Mouse (Mus musculus) kidney, postnatal 0 days (tissue): ENCODE results near the gene Cds2. TPM values are rescaled to one million over a fixed set of nuclear protein-coding genes. Genes with fewer than 3 reads are reported as not detected.

ENCODE experiments used
- ATAC-seq: fragments of 200-750 bp; cut with Nextera tagmentation; replicated peaks from 2 replicates; pipeline ENCODE4 v1.8.0; 2017; ENCODE audit warnings: low read depth, moderate number of reproducible peaks, moderate TSS enrichment, moderate library complexity; ENCODE audit not compliant: low FRiP score
- DNase-seq: peaks from one replicate; pipeline ENCODE4 v3.0.0-alpha.2; 2016; ENCODE audit warnings: low spot score
- H3K27ac ChIP-seq: fragments of 300-500 bp; sonication (generic); 2 replicates; pipeline ENCODE4 v1.5.1; 2014; ENCODE audit warnings: mild to moderate bottlenecking
- H3K27me3 ChIP-seq: fragments of 300-500 bp; sonication (generic); 2 replicates; pipeline ENCODE4 v1.6.1; 2014; ENCODE audit warnings: low read length, mixed read lengths; ENCODE audit not compliant: insufficient read depth
- H3K36me3 ChIP-seq: fragments of 300-500 bp; sonication (generic); 2 replicates; pipeline ENCODE4 v1.6.1; 2014; ENCODE audit warnings: low read length, mixed read lengths; ENCODE audit not compliant: insufficient read depth
- H3K4me1 ChIP-seq: fragments of 300-500 bp; sonication (generic); replicated peaks from 2 replicates; pipeline ENCODE4 v1.6.1; 2014; ENCODE audit warnings: antibody characterized with exemption, low read length, mixed read lengths; ENCODE audit not compliant: insufficient read depth
- H3K4me2 ChIP-seq: fragments of 300-500 bp; sonication (generic); 2 replicates; pipeline ENCODE4 v1.6.1; 2014; ENCODE audit warnings: mild to moderate bottlenecking, low read length, moderate library complexity, mixed read lengths
- H3K4me3 ChIP-seq: fragments of 300-500 bp; sonication (generic); replicated peaks from 2 replicates; pipeline ENCODE4 v1.5.1; 2014; ENCODE audit warnings: low read depth, low read length
- H3K9ac ChIP-seq: fragments of 300-500 bp; sonication (generic); 2 replicates; pipeline ENCODE4 v1.6.1; 2014; ENCODE audit warnings: low read depth, low read length
- H3K9me3 ChIP-seq: fragments of 300-500 bp; sonication (generic); replicated peaks from 2 replicates; pipeline ENCODE4 v1.6.1; 2016; ENCODE audit warnings: low read length, inconsistent platforms, mixed read lengths
- CTCF ChIP-seq: IDR thresholded peaks from 2 replicates; pipeline ENCODE4 v1.5.1; 2016; ENCODE audit warnings: antibody characterized with exemption, low read depth, mild to moderate bottlenecking, moderate library complexity
- WGBS: fragments of 180-500 bp; shearing (Covaris S2); extraction: QIAGEN DNeasy Blood & Tissue Kit; methylation state at CpG from one replicate; pipeline ENCODE4 v1.1.7; 2014; 5-methylcytosine and 5-hydroxymethylcytosine counted together
- polyA plus RNA-seq: library from polyadenylated mRNA; unstranded; fragments of >200 nt; fragmentation: Nextera tagmentation; extraction: Ambion mirVana; gene quantifications from 2 replicates; pipeline ENCODE4 v1.2.1, GENCODE M21; 2015

Cds2 gene
- polyA plus RNA-seq, 1 experiment from 2014 or later, result 24.0 TPM

DNA sequence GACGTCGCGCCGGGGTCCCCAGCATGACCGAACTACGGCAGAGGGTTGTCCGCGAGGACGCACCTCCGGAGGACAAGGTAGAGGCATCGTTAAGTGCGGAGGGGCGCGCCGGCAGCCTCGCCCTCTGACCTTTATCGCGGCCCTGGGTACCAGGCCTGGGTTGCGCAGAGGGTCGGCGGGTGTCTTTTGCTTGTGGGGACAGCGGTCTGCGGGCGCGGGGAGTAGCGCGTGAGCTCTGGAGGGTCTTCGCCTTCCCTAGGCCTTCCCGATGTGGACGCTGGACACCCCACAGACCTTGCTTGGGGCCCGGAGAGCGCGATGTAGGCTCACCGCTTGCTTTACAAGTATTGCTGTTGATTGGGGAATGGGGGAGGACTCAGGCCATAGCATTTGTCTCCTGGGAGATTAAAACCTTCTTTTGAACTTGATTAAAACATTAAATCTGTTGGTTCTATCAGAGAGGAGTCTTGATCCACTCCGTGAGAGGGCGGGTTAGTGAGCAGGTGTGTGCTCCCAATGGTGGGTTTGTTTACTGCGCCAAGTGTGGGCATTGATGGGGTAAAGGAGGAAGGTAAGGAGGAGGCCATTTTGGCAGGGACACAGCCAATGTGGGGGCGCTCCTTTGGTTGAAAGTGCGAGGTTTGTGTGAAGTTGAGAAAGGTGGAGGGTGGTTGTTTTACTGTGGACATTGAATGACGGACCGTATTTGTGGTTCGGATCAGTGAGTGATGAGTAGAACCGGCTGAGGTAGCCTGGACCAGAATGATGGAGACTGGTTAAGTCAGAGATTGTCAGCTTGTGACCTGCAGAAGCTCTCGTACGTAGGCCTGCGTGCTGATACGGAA lies 695 bp downstream of the Cds2 start:
- no peak for ATAC-seq

DNA sequence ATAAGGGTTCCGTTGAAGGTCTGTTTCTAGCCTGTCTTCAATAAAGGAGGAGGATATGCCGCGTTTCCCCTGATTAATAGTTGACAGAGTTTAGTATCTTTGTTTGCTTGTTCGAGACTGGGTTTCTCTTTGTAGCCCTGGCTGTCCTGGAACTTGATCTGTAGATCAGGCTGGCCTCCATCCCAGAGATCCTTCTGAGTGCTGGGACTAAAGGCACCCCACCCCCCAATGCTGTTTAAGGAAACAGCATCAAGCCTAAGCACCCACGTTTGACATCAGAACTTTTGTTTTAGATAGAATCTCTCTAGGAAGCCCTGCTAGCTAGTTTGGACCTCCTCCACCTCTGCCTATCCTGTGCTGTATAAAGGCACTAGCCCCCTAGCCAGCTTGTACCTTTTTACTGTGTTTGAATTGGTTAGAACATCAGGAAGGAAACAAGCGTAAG lies 1.3 kb downstream of the Cds2 start:
- no peak for DNase-seq
- Histone ChIP-seq H3K27ac (0 out of 2 replicates have a peak overlapping the region, but pooled peaks have one; percentile 8), H3K36me3 (no peaks in the 10 kb centered on the region)

More for the DNA sequence above, 695 bp downstream of the Cds2 start:
- no peaks in the 10 kb centered on the region for H3K36me3 ChIP-seq
- H3K27ac ChIP-seq, result peak overlapping the region; percentile 78
- H3K27me3 ChIP-seq, result no peaks in the 10 kb centered on the region
- H3K4me3 ChIP-seq, result peak overlapping the region; percentile 97
- H3K9me3 ChIP-seq, result no peaks in the 10 kb centered on the region
- WGBS, result under 1% methylated on average over 47 of the region's 47 CpGs
- DNase-seq, result peak; percentile 46
- H3K4me1 ChIP-seq, result peaks cover 9% of the 10 kb centered on the region; the same call in 1 of the 2 replicates
- H3K9ac ChIP-seq, result peak overlapping the region; percentile 93
- no peak for TF ChIP-seq CTCF
- peak overlapping the region; percentile 77 for H3K4me2 ChIP-seq

DNA sequence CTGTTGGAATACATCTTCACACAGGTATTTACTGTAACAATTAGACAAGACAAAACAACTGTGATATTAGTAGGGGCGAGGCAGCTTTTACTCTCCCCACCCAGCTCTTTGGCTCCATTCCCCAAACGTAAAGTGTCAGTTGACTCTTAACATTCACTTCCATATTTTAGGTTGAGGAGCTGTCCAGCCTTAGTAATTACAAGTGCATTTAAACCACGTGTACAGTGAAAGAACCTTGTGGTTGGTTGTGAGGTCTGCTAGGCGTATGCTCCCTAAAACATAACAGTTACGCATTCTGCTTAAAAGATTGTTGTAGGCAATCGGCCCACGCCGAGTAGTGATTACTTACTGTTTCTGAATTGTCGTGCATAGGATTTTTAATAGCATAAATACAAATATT lies 2.2 kb downstream of the Cds2 start:
- no peaks in the 10 kb centered on the region for H3K36me3 ChIP-seq
- no peak overlapping the region for H3K4me2 ChIP-seq
- 78% methylated on average over 9 of the region's 9 CpGs for WGBS
- H3K27ac ChIP-seq, result no peak overlapping the region
- H3K4me1 ChIP-seq, result peaks cover 9% of the 10 kb centered on the region; the same call in 1 of the 2 replicates
- no peaks in the 10 kb centered on the region for H3K9me3 ChIP-seq
- no peaks in the 10 kb centered on the region for H3K27me3 ChIP-seq
- DNase-seq (peak; percentile 23), ATAC-seq (no peak)
- no peak overlapping the region for H3K9ac ChIP-seq
- TF ChIP-seq CTCF, result no peak
- no peak overlapping the region for H3K4me3 ChIP-seq

More for the DNA sequence above, 1.3 kb downstream of the Cds2 start:
- H3K4me3 ChIP-seq, result peak overlapping the region; percentile 97
- H3K9ac ChIP-seq, result peak overlapping the region; percentile 93
- no peaks in the 10 kb centered on the region for H3K27me3 ChIP-seq
- H3K4me1 ChIP-seq, result peaks cover 9% of the 10 kb centered on the region; the same call in 1 of the 2 replicates
- ATAC-seq, result no peak
- no peaks in the 10 kb centered on the region for H3K9me3 ChIP-seq
- H3K4me2 ChIP-seq, result peak overlapping the region; percentile 77
- 11% methylated on average over 6 of the region's 6 CpGs for WGBS
- TF ChIP-seq CTCF, result no peak

DNA sequence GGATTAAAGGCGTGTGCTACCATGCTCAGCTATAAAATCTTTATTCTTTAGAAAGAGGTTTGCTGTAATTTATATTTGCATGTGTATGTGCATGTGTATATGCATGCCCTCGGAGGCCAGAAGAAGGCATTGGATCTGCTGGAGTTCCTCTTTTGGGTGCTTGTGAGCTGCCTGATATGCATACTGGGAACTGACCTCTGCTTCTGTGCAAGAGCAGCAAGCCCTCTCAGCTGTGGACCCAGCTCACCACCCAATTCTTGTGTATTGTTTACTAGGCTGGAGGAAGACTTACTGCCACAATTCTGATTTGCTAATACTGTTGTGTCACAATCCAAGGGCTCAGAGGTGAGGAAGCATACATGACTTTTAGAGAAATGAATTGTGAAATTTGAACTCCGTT lies 3.1 kb downstream of the Cds2 start:
- ATAC-seq, result no peak

DNA sequence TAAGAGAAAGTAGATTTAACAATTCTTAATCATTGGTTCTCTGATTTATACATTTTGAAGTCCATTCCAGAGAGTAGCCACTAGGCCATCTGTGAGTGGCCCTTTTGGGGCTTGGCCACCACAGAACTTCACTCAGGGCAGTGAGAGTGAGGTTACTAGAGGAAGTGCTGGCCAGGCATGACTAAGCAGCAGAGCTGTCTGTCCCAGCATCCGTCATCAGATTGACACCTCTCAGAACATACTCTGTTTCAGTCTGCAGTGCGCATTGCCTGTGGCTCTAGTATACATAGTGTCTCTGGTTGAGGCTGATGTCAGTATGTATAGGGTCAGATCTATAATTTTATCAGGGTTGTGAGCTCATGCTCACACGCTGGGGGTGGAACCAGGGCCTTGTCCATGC lies 6.3 kb downstream of the Cds2 start:
- no peak overlapping the region for H3K4me3 ChIP-seq
- H3K36me3 ChIP-seq, result no peaks in the 10 kb centered on the region
- no peak overlapping the region for H3K9ac ChIP-seq
- 78% methylated on average over 3 of the region's 3 CpGs for WGBS
- no peaks in the 10 kb centered on the region for H3K9me3 ChIP-seq
- H3K4me1 ChIP-seq, result peaks cover 5% of the 10 kb centered on the region; the same call in 1 of the 2 replicates
- H3K27me3 ChIP-seq, result no peaks in the 10 kb centered on the region
- TF ChIP-seq CTCF, result no peak
- ATAC-seq (peak; percentile 63; the same call in 1 of the 2 replicates), DNase-seq (no peak)
- H3K4me2 ChIP-seq, result no peak overlapping the region
- no peak overlapping the region for H3K27ac ChIP-seq

More for the DNA sequence above, 3.1 kb downstream of the Cds2 start:
- Histone ChIP-seq H3K9me3 (no peaks in the 10 kb centered on the region), H3K27ac (no peak overlapping the region), H3K4me2 (no peak overlapping the region), H3K4me1 (peaks cover 9% of the 10 kb centered on the region; the same call in 1 of the 2 replicates), H3K4me3 (no peak overlapping the region), H3K9ac (no peak overlapping the region), H3K27me3 (no peaks in the 10 kb centered on the region), H3K36me3 (no peaks in the 10 kb centered on the region)
- DNase-seq, result no peak
- TF ChIP-seq CTCF, result no peak
- WGBS, result 88% methylated on average over 3 of the region's 3 CpGs

DNA sequence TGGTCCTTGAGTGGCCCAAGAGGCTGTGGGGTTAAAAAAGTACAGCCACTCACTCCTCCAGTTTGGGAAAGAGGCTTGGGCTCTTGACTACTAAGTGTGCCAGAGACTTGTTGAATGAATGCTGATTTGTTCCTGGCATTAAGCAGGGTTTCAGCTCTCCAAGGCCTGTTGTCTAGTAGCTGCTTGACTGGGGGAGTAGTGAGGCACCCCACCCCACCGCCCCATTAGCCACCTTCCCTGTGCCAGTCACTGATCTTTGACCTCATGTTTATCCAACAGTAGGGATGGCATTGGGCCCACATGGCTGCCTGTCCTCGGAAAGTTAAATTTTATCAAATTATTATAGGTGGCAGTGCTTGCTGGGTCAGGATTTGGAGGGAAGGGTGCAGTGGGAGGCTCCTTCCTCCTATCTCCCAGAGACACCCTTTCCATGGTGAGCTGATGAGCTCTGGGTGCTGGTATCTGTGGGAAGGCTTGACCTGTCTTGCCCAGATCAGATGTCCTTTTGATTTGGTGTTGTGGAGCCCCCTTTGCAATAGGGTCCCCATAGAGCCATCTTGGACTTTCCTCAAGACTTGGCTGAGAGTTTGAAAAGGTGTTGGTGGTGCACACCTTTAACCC lies 7.5 kb downstream of the Cds2 start:
- Histone ChIP-seq H3K4me1 (no peaks in the 10 kb centered on the region), H3K9me3 (no peaks in the 10 kb centered on the region), H3K36me3 (no peaks in the 10 kb centered on the region), H3K4me2 (no peak overlapping the region), H3K4me3 (no peak overlapping the region), H3K27ac (no peak overlapping the region), H3K9ac (no peak overlapping the region), H3K27me3 (no peaks in the 10 kb centered on the region)
- WGBS, result 67% methylated on average over 2 of the region's 2 CpGs
- no peak for DNase-seq
- no peak for TF ChIP-seq CTCF
- ATAC-seq, result no peak
